Mouse (Mus musculus) bone marrow, adult 2 months (tissue): Measurements from ENCODE around the gene Cdc42bpb. TPM values are rescaled to one million over a fixed set of nuclear protein-coding genes. Genes with fewer than 3 reads are reported as not detected.

ENCODE experiments used
- H3K27ac ChIP-seq: fragments of 200-500 bp; 2 replicates; pipeline ENCODE4 v1.5.1; 2012; ENCODE audit warnings: low read depth, mild to moderate bottlenecking, control low read depth, inconsistent platforms, low read length; ENCODE audit not compliant: control insufficient read depth, poor library complexity, insufficient read depth
- H3K4me1 ChIP-seq: fragments of 200-500 bp; 2 replicates; pipeline ENCODE4 v1.6.1; 2011; ENCODE audit warnings: low read length; ENCODE audit not compliant: control insufficient read depth, insufficient read depth
- H3K4me3 ChIP-seq: fragments of 200-500 bp; replicated peaks from 2 replicates; pipeline ENCODE3; 2011; ENCODE audit warnings: mild to moderate bottlenecking, low read depth, low read length, control low read depth; ENCODE audit not compliant: control insufficient read depth
- CTCF ChIP-seq: fragments of 200-500 bp; IDR thresholded peaks from 2 replicates; pipeline ENCODE4 v1.5.1; 2011; ENCODE audit warnings: low read length, control low read depth; ENCODE audit not compliant: control insufficient read depth, insufficient read depth
- POLR2A ChIP-seq: fragments of 200-500 bp; IDR thresholded peaks from 2 replicates; pipeline ENCODE4 v1.6.1; 2011; ENCODE audit warnings: low read depth, mild to moderate bottlenecking, control low read depth, low read length, borderline replicate concordance; ENCODE audit not compliant: control insufficient read depth
- WGBS: fragments of 180-500 bp; shearing (Covaris S2); methylation state at CpG from one replicate; pipeline ENCODE4 v1.1.7; 2018; 5-methylcytosine and 5-hydroxymethylcytosine counted together
- polyA plus RNA-seq: library from polyadenylated mRNA; stranded (reverse); fragments of >200 nt; gene quantifications from 2 replicates; pipeline ENCODE4 v1.2.4, GENCODE M21; 2011; ENCODE audit warnings: low replicate concordance; ENCODE audit not compliant: missing spikeins, insufficient read depth, insufficient read length

Gene Cdc42bpb
- polyA plus RNA-seq, 1 experiment: 20.1 TPM

- 70% methylated on average over 14 of the region's 14 CpGs for WGBS
- Histone ChIP-seq H3K27ac (no peak overlapping the region), H3K4me3 (no peak overlapping the region), H3K4me1 (no peaks in the 10 kb centered on the region)
- TF ChIP-seq POLR2A (no peak), CTCF (no peak)
Measured at GRCm38 (mm10) chr12:111361319-111362098, 16.0 kb downstream of the Cdc42bpb start.

- Histone ChIP-seq H3K27ac (no peak overlapping the region), H3K4me1 (no peaks in the 10 kb centered on the region), H3K4me3 (no peak overlapping the region)
- TF ChIP-seq POLR2A: no peak
- TF ChIP-seq CTCF: no peak
- 93% methylated on average over 16 of the region's 16 CpGs for WGBS
Measured at GRCm38 (mm10) chr12:111360671-111361070, 16.8 kb downstream of the Cdc42bpb start.

GRCm38 (mm10) chr12:111356216-111356615, 21.3 kb downstream of the Cdc42bpb start:
- Histone ChIP-seq H3K27ac (no peak overlapping the region), H3K4me3 (no peak overlapping the region), H3K4me1 (no peaks in the 10 kb centered on the region)
- WGBS: 77% methylated on average over 8 of the region's 8 CpGs
- TF ChIP-seq POLR2A (no peak), CTCF (no peak)

GRCm38 (mm10) chr12:111354142-111354541, 23.4 kb downstream of the Cdc42bpb start:
- 81% methylated on average over 5 of the region's 5 CpGs for WGBS
- TF ChIP-seq CTCF (no peak), POLR2A (no peak)
- no peaks in the 10 kb centered on the region for H3K4me1 ChIP-seq
- H3K4me3 ChIP-seq: no peak overlapping the region
- H3K27ac ChIP-seq: no peak overlapping the region

GRCm38 (mm10) chr12:111353439-111353915, 24.0 kb downstream of the Cdc42bpb start:
- no peak overlapping the region for H3K27ac ChIP-seq
- TF ChIP-seq CTCF (no peak), POLR2A (no peak)

GRCm38 (mm10) chr12:111353008-111353407, 24.5 kb downstream of the Cdc42bpb start:
- Histone ChIP-seq H3K4me1 (no peaks in the 10 kb centered on the region), H3K4me3 (no peak overlapping the region), H3K27ac (no peak overlapping the region)
- no peak for TF ChIP-seq CTCF
- TF ChIP-seq POLR2A: no peak
- 87% methylated on average over 11 of the region's 11 CpGs for WGBS

More at GRCm38 (mm10) chr12:111353439-111353915, 24.0 kb downstream of the Cdc42bpb start:
- WGBS: 87% methylated on average over 15 of the region's 15 CpGs
- Histone ChIP-seq H3K4me3 (no peak overlapping the region), H3K4me1 (no peaks in the 10 kb centered on the region)

GRCm38 (mm10) chr12:111352520-111352919, 25.0 kb downstream of the Cdc42bpb start:
- Histone ChIP-seq H3K4me1 (no peaks in the 10 kb centered on the region), H3K4me3 (no peak overlapping the region), H3K27ac (no peak overlapping the region)
- 71% methylated on average over 10 of the region's 10 CpGs for WGBS
- TF ChIP-seq CTCF: no peak
- TF ChIP-seq POLR2A: no peak

GRCm38 (mm10) chr12:111349540-111350231, 27.8 kb downstream of the Cdc42bpb start:
- no peaks in the 10 kb centered on the region for H3K4me1 ChIP-seq
- H3K27ac ChIP-seq: no peak overlapping the region
- TF ChIP-seq CTCF: no peak
- TF ChIP-seq POLR2A: no peak
- 75% methylated on average over 15 of the region's 15 CpGs for WGBS
- no peak overlapping the region for H3K4me3 ChIP-seq
